Mouse (Mus musculus) lung, postnatal 0 days (tissue): ENCODE results near the gene Myo10. TPM values are rescaled to one million over a fixed set of nuclear protein-coding genes. Genes with fewer than 3 reads are reported as not detected.

ENCODE experiments used
- ATAC-seq: fragments of 200-750 bp; cut with Nextera tagmentation; 2 replicates; pipeline ENCODE4 v1.8.0; 2017; ENCODE audit warnings: moderate library complexity
- DNase-seq: peaks from one replicate; pipeline ENCODE4 v3.0.0-alpha.2; 2016; ENCODE audit warnings: low spot score
- H3K27ac ChIP-seq: fragments of 300-500 bp; sonication (generic); 2 replicates; pipeline ENCODE4 v1.5.1; 2014; ENCODE audit warnings: antibody characterized with exemption, mild to moderate bottlenecking, low read length, mixed read lengths
- H3K27me3 ChIP-seq: fragments of 300-500 bp; sonication (generic); replicated peaks from 2 replicates; pipeline ENCODE4 v1.6.1; 2014; ENCODE audit warnings: low read length, mixed read lengths; ENCODE audit not compliant: insufficient read depth
- H3K36me3 ChIP-seq: fragments of 300-500 bp; sonication (generic); 2 replicates; pipeline ENCODE4 v1.6.1; 2014; ENCODE audit warnings: low read length, mixed read lengths; ENCODE audit not compliant: insufficient read depth
- H3K4me1 ChIP-seq: fragments of 300-500 bp; sonication (generic); 2 replicates; pipeline ENCODE4 v1.6.1; 2014; ENCODE audit warnings: antibody characterized with exemption, low read depth, low read length, mixed read lengths; ENCODE audit not compliant: insufficient read depth
- H3K4me2 ChIP-seq: fragments of 300-500 bp; sonication (generic); replicated peaks from 2 replicates; pipeline ENCODE4 v1.6.1; 2014; ENCODE audit warnings: low read depth, mild to moderate bottlenecking, low read length, moderate library complexity, mixed read lengths
- H3K4me3 ChIP-seq: fragments of 300-500 bp; sonication (generic); 2 replicates; pipeline ENCODE4 v1.5.1; 2014; ENCODE audit warnings: low read depth, low read length
- H3K9ac ChIP-seq: fragments of 300-500 bp; sonication (generic); replicated peaks from 2 replicates; pipeline ENCODE4 v1.6.1; 2014; ENCODE audit warnings: low read depth, mild to moderate bottlenecking
- H3K9me3 ChIP-seq: fragments of 300-500 bp; sonication (generic); 2 replicates; pipeline ENCODE4 v1.6.1; 2016; ENCODE audit warnings: low read length, mixed read lengths
- CTCF ChIP-seq: IDR thresholded peaks from 2 replicates; pipeline ENCODE4 v1.5.1; 2016; ENCODE audit warnings: antibody characterized with exemption, mild to moderate bottlenecking
- EP300 ChIP-seq: IDR thresholded peaks from 2 replicates; pipeline ENCODE4 v1.6.1; 2016; ENCODE audit warnings: antibody characterized with exemption, mild to moderate bottlenecking, control low read depth
- WGBS: fragments of 180-500 bp; shearing (Covaris S2); extraction: QIAGEN DNeasy Blood & Tissue Kit; methylation state at CpG from one replicate; pipeline ENCODE4 v1.1.7; 2014; 5-methylcytosine and 5-hydroxymethylcytosine counted together
- polyA plus RNA-seq: library from polyadenylated mRNA; unstranded; fragments of >200 nt; fragmentation: Nextera tagmentation; extraction: Ambion mirVana; gene quantifications from 2 replicates; pipeline ENCODE4 v1.2.1, GENCODE M21; 2015

Myo10 gene
- polyA plus RNA-seq, 1 experiment from 2014 or later = 17.3 TPM

GRCm38 (mm10) chr15:25582055-25582454 lies 40.3 kb upstream of the Myo10 start:
- 71% methylated on average over 6 of the region's 6 CpGs for WGBS

DNA sequence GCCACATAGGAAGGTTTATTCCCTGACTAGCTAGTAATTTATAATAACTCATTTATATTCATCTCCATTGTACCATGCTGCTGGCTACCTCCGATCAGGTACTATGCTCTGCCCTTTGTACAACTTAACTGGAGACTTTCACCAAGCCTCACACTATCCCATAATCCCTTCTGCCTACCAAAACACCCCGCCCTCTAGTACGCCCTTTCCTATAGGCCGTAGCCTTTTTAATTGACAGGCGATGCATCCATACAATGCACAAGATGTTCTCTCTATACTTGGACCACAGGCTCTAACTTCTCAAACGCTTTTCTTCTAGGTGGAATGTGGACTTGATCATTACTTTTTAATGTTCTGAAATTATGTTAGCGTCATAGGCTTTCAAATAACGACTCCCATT lies 39.0 kb upstream of the Myo10 start:
- no peak overlapping the region for H3K4me3 ChIP-seq
- H3K4me1 ChIP-seq = 0 out of 2 replicates have a peak, but pooled peaks cover 5% of the 10 kb centered on the region
- H3K9me3 ChIP-seq = no peaks in the 10 kb centered on the region
- no peak for TF ChIP-seq EP300
- TF ChIP-seq CTCF = no peak
- DNase-seq (no peak), ATAC-seq (no peak)
- no peaks in the 10 kb centered on the region for H3K36me3 ChIP-seq
- no peak overlapping the region for H3K27ac ChIP-seq
- no peaks in the 10 kb centered on the region for H3K27me3 ChIP-seq
- H3K9ac ChIP-seq = no peak overlapping the region
- H3K4me2 ChIP-seq = no peak overlapping the region
- WGBS = 89% methylated on average over 8 of the region's 8 CpGs

More at GRCm38 (mm10) chr15:25582055-25582454, 40.3 kb upstream of the Myo10 start:
- H3K4me2 ChIP-seq = no peak overlapping the region
- H3K4me3 ChIP-seq = no peak overlapping the region
- H3K36me3 ChIP-seq = no peaks in the 10 kb centered on the region
- TF ChIP-seq CTCF (no peak), EP300 (no peak)
- H3K27ac ChIP-seq = no peak overlapping the region
- no peak for DNase-seq
- no peak overlapping the region for H3K9ac ChIP-seq
- 0 out of 2 replicates have a peak, but pooled peaks cover 5% of the 10 kb centered on the region for H3K4me1 ChIP-seq
- no peaks in the 10 kb centered on the region for H3K9me3 ChIP-seq
- no peak for ATAC-seq
- H3K27me3 ChIP-seq = no peaks in the 10 kb centered on the region

DNA sequence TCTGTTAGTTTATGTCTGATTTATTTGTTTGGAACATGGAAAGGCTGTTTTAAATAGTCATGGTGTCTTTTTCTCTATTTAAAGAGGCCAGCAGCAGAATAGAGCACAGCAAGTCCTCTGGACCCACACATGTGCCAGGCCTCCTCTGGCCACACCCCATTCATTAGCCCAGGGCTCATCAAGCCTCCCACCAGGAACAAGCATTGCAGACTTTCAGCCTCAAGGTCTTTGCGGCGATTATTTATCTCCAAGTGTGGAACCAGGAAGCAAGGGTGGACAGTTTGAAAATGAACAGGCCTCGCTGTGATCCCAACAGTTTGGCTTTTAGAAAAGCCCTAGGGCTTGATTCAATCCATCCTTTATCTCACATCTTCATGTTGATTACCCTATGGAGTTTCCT lies 35.5 kb upstream of the Myo10 start:
- H3K36me3 ChIP-seq = no peaks in the 10 kb centered on the region
- no peak for ATAC-seq
- H3K4me1 ChIP-seq = 0 out of 2 replicates have a peak, but pooled peaks cover 9% of the 10 kb centered on the region
- no peak for DNase-seq
- H3K9me3 ChIP-seq = no peaks in the 10 kb centered on the region
- WGBS = 49% methylated on average over 3 of the region's 3 CpGs
- no peaks in the 10 kb centered on the region for H3K27me3 ChIP-seq
- no peak overlapping the region for H3K4me2 ChIP-seq
- no peak overlapping the region for H3K27ac ChIP-seq
- H3K4me3 ChIP-seq = no peak overlapping the region
- no peak overlapping the region for H3K9ac ChIP-seq
- TF ChIP-seq CTCF (no peak), EP300 (no peak)

DNA sequence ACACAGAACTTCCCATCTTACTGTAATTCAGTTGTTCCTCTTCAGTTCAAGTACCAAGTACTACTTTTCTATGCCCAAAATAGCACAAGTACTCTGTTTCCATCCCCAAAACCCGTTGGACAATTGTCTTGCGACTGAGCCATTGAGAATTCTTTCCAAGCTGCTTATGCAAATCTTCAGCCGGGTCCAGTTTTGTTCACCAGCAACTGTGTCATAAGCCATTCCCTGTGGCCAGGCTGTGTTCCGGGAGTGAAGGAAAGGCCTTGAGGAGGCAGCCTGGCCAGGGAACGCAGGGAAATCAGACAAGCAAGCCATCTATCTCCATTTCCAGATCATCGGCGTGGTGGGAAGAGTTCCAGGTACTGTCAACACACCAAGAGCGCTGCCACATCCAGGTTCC lies 34.4 kb upstream of the Myo10 start:
- H3K9ac ChIP-seq = no peak overlapping the region
- WGBS = 72% methylated on average over 8 of the region's 8 CpGs
- H3K4me3 ChIP-seq = no peak overlapping the region
- ATAC-seq (no peak), DNase-seq (peak; percentile 21)
- TF ChIP-seq CTCF (no peak), EP300 (no peak)
- no peak overlapping the region for H3K4me2 ChIP-seq
- H3K9me3 ChIP-seq = no peaks in the 10 kb centered on the region
- H3K36me3 ChIP-seq = no peaks in the 10 kb centered on the region
- 0 out of 2 replicates have a peak, but pooled peaks cover 9% of the 10 kb centered on the region for H3K4me1 ChIP-seq
- H3K27me3 ChIP-seq = no peaks in the 10 kb centered on the region
- H3K27ac ChIP-seq = no peak overlapping the region

DNA sequence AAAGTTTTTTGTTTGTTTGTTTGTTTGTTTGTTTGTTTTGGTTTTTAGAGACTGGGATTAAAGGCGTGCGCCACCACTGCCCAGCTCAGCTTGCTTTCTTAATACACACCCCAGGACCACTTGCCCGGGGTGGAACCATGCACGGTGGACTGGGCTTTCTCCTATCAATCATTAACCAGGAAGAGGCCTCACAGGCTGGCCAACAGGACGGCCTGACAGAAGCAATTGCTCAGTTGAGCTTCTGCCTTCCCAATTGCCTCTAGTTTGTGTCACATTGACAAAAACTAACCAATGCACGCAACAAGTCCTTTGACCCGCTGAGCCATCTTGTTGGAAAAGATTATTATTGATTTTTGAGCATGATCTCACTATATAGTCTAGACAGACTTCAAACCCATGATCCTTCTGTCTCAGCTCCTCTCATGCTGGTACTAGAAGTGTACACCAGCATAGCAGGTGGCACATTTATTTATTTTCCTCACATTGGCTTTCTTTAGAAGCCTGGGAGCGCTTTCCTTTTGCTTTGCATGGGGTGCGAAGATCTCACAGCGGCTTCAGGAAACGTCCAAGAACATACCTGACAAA lies 32.9 kb upstream of the Myo10 start:
- H3K4me3 ChIP-seq = no peak overlapping the region
- 62% methylated on average over 11 of the region's 11 CpGs for WGBS
- H3K27me3 ChIP-seq = no peaks in the 10 kb centered on the region
- H3K4me1 ChIP-seq = 0 out of 2 replicates have a peak, but pooled peaks cover 9% of the 10 kb centered on the region
- DNase-seq = no peak
- H3K36me3 ChIP-seq = no peaks in the 10 kb centered on the region
- ATAC-seq = no peak
- no peak for TF ChIP-seq CTCF
- H3K4me2 ChIP-seq = no peak overlapping the region
- H3K9me3 ChIP-seq = no peaks in the 10 kb centered on the region
- H3K9ac ChIP-seq = no peak overlapping the region
- 0 out of 2 replicates have a peak overlapping the region, but pooled peaks have one; percentile 44 for H3K27ac ChIP-seq

DNA sequence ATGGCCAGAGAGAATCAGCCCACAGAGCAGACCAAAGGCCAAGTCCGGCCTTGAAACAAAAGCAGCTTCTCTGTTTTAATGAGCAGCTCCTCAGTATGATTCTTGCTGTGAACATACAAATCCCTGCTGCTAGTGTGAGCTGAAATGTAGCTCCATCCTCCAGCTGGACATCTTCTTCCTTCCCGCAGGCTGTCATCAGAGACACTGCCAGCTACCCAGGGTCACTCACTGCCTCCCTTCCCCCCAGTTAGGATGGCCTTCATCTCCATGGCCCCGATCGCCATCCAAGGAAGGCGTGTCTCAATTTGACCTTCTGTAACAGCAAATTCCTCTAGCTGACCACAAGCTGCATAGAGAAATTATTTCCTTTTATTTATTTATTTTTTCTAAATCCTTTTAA lies 32.4 kb upstream of the Myo10 start:
- ATAC-seq (peak; percentile 94), DNase-seq (peak; percentile 93)
- Histone ChIP-seq H3K4me1 (0 out of 2 replicates have a peak, but pooled peaks cover 9% of the 10 kb centered on the region), H3K27ac (no peak overlapping the region), H3K9me3 (no peaks in the 10 kb centered on the region), H3K4me3 (no peak overlapping the region), H3K27me3 (no peaks in the 10 kb centered on the region), H3K4me2 (no peak overlapping the region), H3K36me3 (no peaks in the 10 kb centered on the region), H3K9ac (no peak overlapping the region)
- 51% methylated on average over 5 of the region's 5 CpGs for WGBS
- peak; percentile 57; the same call in 1 of the 2 replicates for TF ChIP-seq EP300
- TF ChIP-seq CTCF = no peak
